Mouse (Mus musculus) CD4-positive, CD25-positive, alpha-beta regulatory T cell, adult 9 weeks (primary cell): ENCODE measurements around the gene Frrs1l. TPM values are rescaled to one million over a fixed set of nuclear protein-coding genes. Genes with fewer than 3 reads are reported as not detected.

ENCODE experiments used
- polyA plus RNA-seq: library from polyadenylated mRNA; unstranded; fragments of 100-300 nt; shearing (Covaris generic); gene quantifications from one replicate; pipeline ENCODE4 v1.2.1, GENCODE M21; 2017

Gene Frrs1l
- not detected for polyA plus RNA-seq

GRCm38 (mm10) chr4:56990215-56990584 is at the start of gene Frrs1l:
Frrs1l (minus strand) TSS chr4:56990391.

DNA sequence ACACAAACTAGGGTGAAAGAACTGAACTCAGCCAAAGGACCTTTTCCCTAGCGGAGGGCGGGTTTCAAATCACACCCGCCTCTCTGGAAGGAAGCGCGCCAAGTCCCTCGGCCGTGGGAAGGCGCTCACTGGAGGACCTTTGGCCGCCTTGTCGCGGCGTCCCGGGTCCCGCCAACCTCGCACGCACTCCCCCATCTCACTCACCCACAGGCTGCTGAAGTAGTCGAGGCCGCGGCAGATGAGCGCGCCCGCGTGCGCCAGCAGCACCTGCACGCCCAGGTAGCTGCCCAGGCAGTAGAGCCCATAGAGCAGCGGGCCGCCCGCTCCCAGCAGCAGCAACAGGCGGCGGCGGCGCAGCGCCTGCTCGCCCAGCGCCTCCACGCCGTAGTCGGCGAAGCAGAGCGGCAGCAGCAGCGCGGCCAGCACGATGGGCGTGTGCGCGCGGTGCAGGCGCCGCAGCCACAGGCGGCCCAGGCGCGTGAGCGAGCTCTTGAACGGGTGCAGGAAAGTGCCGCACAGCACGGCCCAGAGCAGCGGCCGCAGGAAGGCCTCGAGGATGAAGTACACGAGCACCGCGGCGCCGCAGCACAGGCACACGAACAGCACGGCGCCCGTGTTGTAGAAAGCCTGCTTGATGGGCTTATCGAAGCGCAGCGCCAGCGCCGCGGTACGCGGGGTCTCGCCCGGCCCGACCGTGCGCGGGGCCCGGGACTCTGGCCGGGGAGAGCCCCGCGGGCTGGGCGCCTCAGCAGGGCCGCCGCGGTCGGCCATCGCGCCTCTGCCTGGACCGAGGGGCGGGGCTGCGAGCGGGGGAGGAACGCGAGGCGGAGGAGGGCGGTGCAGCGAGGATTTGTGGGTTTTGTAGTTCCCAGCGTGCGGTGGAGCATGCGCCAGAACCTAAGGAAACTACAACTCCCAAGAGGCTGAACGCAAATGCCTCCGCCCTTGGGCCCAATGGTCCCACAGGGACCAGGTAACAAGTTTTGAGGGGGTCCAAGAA is 43.2 kb downstream of the Frrs1l start, which contains the start of gene Tmem245:
TSS of gene Tmem245 (minus strand) at position 797 of the 1,000 bp plus-strand sequence.

Other genes with a start within 250 kb of the Frrs1l start
- not detected for gene Actl7b, start 248.9 kb downstream of the Frrs1l start, polyA plus RNA-seq
- not detected for gene Actl7a, start 247.0 kb downstream of the Frrs1l start, polyA plus RNA-seq
- gene Elp1, start 188.1 kb downstream of the Frrs1l start, polyA plus RNA-seq = 41.6 TPM
- 25.7 TPM for gene Fam206a, start 188.0 kb downstream of the Frrs1l start, polyA plus RNA-seq
- gene Ctnnal1, start 125.2 kb downstream of the Frrs1l start, polyA plus RNA-seq = 1.9 TPM
- gene Tmem245, start 43.0 kb downstream of the Frrs1l start, polyA plus RNA-seq = 2.7 TPM
- gene Epb41l4b, start 153.0 kb upstream of the Frrs1l start, polyA plus RNA-seq = not detected